In the genomic region with DNA sequence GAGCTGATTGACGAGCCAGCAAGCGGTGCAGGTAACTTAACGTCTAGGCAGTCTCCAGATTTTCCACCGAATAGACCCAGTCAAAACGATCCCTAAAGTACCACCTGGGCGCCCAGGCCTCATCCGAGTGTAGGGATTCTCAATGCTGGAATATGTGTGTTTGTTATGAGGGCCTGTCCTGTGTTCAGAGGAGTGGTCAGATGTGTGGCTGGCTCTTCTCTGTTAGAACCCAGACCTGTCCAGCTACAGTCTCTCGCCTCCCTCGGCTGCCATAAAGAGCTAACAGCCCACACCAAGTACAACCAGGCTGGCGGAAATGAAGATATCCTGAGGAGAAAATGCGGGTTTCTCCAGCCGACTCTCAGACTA, we compare ENCODE assay signal across 18 mouse cellular contexts. TPM values are rescaled to one million over a fixed set of nuclear protein-coding genes. Genes with fewer than 3 reads are reported as not detected.
DNase-seq lines count a peak whose midpoint lies in the region; ATAC-seq lines count a peak whose summit lies in the region.
"Had no signal": no experiment of that assay in that cellular context is flagged by ENCODE, and none has a peak within 500 bp of the region (broad histone marks: within the 10 kb centered on the region; RNA-seq: fewer than 3 reads in every experiment).

No protein-coding gene starts in this region.

- WGBS in forebrain, embryonic 13.5 days = 46% methylated on average over 12 of the region's 12 CpGs
- WGBS in forebrain, embryonic 16.5 days = 49% methylated on average over 12 of the region's 12 CpGs
- WGBS in limb, embryonic 13.5 days = 41% methylated on average over 12 of the region's 12 CpGs
- 44% methylated on average over 12 of the region's 12 CpGs for WGBS in neural tube, embryonic 15.5 days

- no peak for ATAC-seq in forebrain, embryonic 13.5 days
- no peak for ATAC-seq in forebrain, embryonic 16.5 days
- no peak for ATAC-seq in megakaryocyte, adult 5-6 weeks (ENCODE audit: poor library complexity, severe bottlenecking)
- ATAC-seq in limb, embryonic 13.5 days (ENCODE audit: low FRiP score, low read depth) = peak; percentile 29; the same call in 1 of the 2 replicates
- peak; percentile 55; the same call in 1 of the 2 replicates for ATAC-seq in neural tube, embryonic 15.5 days (ENCODE audit: low FRiP score)

- H3K27me3 ChIP-seq in forebrain, embryonic 13.5 days = no peaks in the 10 kb centered on the region
- H3K27me3 ChIP-seq in forebrain, embryonic 16.5 days (replicated peaks; ENCODE audit: control insufficient read depth, insufficient read depth, low read length) = no peaks in the 10 kb centered on the region
- peaks cover 59% of the 10 kb centered on the region for H3K27me3 ChIP-seq in megakaryocyte, embryonic 14.5 days (replicated peaks)
- H3K27me3 ChIP-seq in limb, embryonic 13.5 days = peaks cover 24% of the 10 kb centered on the region; the same call in 1 of the 2 replicates
- H3K27me3 ChIP-seq in neural tube, embryonic 15.5 days (replicated peaks) = no peaks in the 10 kb centered on the region

- no peak overlapping the region for H3K27ac ChIP-seq in forebrain, embryonic 13.5 days
- no peak overlapping the region for H3K27ac ChIP-seq in forebrain, embryonic 16.5 days (ENCODE audit: low read length)
- no peak overlapping the region for H3K27ac ChIP-seq in limb, embryonic 13.5 days
- no peak overlapping the region for H3K27ac ChIP-seq in neural tube, embryonic 15.5 days (replicated peaks)

- H3K9me3 ChIP-seq in forebrain, embryonic 13.5 days (replicated peaks) = no peaks in the 10 kb centered on the region
- H3K9me3 ChIP-seq in forebrain, embryonic 16.5 days (ENCODE audit: control insufficient read depth, low read length) = no peaks in the 10 kb centered on the region
- no peaks in the 10 kb centered on the region for H3K9me3 ChIP-seq in megakaryocyte, embryonic 14.5 days
- no peaks in the 10 kb centered on the region for H3K9me3 ChIP-seq in limb, embryonic 13.5 days
- H3K9me3 ChIP-seq in neural tube, embryonic 15.5 days (replicated peaks) = no peaks in the 10 kb centered on the region

- DNase-seq in MN1 (ENCODE audit: low spot score) = no peak
- no peak for DNase-seq in cerebellum, adult 8-10 months
- DNase-seq: heart, adult 11 months; right cerebral cortex, postnatal 25 days had no signal

- no peaks in the 10 kb centered on the region for H3K36me3 ChIP-seq in forebrain, embryonic 13.5 days (ENCODE audit: poor library complexity, severe bottlenecking)
- H3K36me3 ChIP-seq in forebrain, embryonic 16.5 days (ENCODE audit: control insufficient read depth, insufficient read depth) = no peaks in the 10 kb centered on the region
- H3K36me3 ChIP-seq in megakaryocyte, embryonic 14.5 days (replicated peaks; ENCODE audit: low read length) = no peaks in the 10 kb centered on the region
- H3K36me3 ChIP-seq in limb, embryonic 13.5 days = no peaks in the 10 kb centered on the region
- H3K36me3 ChIP-seq in neural tube, embryonic 15.5 days = no peaks in the 10 kb centered on the region

- H3K4me2 ChIP-seq in forebrain, embryonic 13.5 days = no peak overlapping the region
- no peak overlapping the region for H3K4me2 ChIP-seq in forebrain, embryonic 16.5 days (ENCODE audit: low read length)
- H3K4me2 ChIP-seq in limb, embryonic 13.5 days (replicated peaks) = 0 out of 2 replicates have a peak overlapping the region, but pooled peaks have one; percentile 38
- peak overlapping the region; percentile 23; the same call in 1 of the 2 replicates for H3K4me2 ChIP-seq in neural tube, embryonic 15.5 days
- H3K4me2 ChIP-seq: liver, embryonic 11.5 days had no signal

- H3K4me1 ChIP-seq in forebrain, embryonic 13.5 days = no peaks in the 10 kb centered on the region
- no peaks in the 10 kb centered on the region; the same call in 1 of the 2 replicates for H3K4me1 ChIP-seq in forebrain, embryonic 16.5 days (replicated peaks; ENCODE audit: control insufficient read depth, insufficient read depth, low read length)
- peaks cover 25% of the 10 kb centered on the region for H3K4me1 ChIP-seq in megakaryocyte, embryonic 14.5 days
- 0 out of 2 replicates have a peak, but pooled peaks cover 2% of the 10 kb centered on the region for H3K4me1 ChIP-seq in limb, embryonic 13.5 days
- H3K4me1 ChIP-seq in neural tube, embryonic 15.5 days = peaks cover 3% of the 10 kb centered on the region

- H3K9ac ChIP-seq in forebrain, embryonic 13.5 days = peak overlapping the region; percentile 23; the same call in 1 of the 2 replicates
- H3K9ac ChIP-seq in forebrain, embryonic 16.5 days (replicated peaks; ENCODE audit: low read depth, low read length) = no peak overlapping the region
- H3K9ac ChIP-seq in limb, embryonic 13.5 days = no peak overlapping the region
- H3K9ac ChIP-seq in neural tube, embryonic 15.5 days (replicated peaks) = peak overlapping the region; percentile 26; the same call in 1 of the 2 replicates

- no peak overlapping the region for H3K4me3 ChIP-seq in forebrain, embryonic 13.5 days
- H3K4me3 ChIP-seq in forebrain, embryonic 16.5 days (replicated peaks; ENCODE audit: low read length) = no peak overlapping the region
- H3K4me3 ChIP-seq in megakaryocyte, embryonic 14.5 days (replicated peaks) = peak overlapping the region; percentile 53
- H3K4me3 ChIP-seq in limb, embryonic 13.5 days = no peak overlapping the region
- no peak overlapping the region for H3K4me3 ChIP-seq in neural tube, embryonic 15.5 days (replicated peaks)

RNA-seq across cellular contexts. Expression of gene Ccdc86, which starts 10.9 kb away (rescaled TPM):
- 21.2 and 22.9 TPM in 2 replicates for polyA plus RNA-seq in forebrain, embryonic 13.5 days (2015; fragmentation: Nextera tagmentation; extraction: Ambion mirVana)
- polyA plus RNA-seq in forebrain, embryonic 16.5 days (2015; fragmentation: Nextera tagmentation; extraction: Ambion mirVana) = 18.8 TPM in 2 replicates
- 25.4 and 33.6 TPM in 2 replicates for polyA plus RNA-seq in megakaryocyte, embryonic 14.5 days (2012; ENCODE audit: insufficient read depth, low replicate concordance)
- total RNA-seq in megakaryocyte, adult 5-6 weeks (2015) = 11.1 and 11.3 TPM in 2 replicates
- total RNA-seq in megakaryocyte, adult 5-6 weeks (2017) = 10.8 and 16.7 TPM in 2 replicates
- polyA plus RNA-seq in limb, embryonic 13.5 days (2015; fragmentation: Nextera tagmentation; extraction: Ambion mirVana) = 29.7 and 30.4 TPM in 2 replicates
- polyA plus RNA-seq in neural tube, embryonic 15.5 days (2015; fragmentation: Nextera tagmentation; extraction: Ambion mirVana) = 12.7 and 16.9 TPM in 2 replicates

RNA-seq across cellular contexts. Expression of gene Ms4a10, which starts 14.5 kb away (rescaled TPM):
- not detected in 2 replicates for polyA plus RNA-seq in forebrain, embryonic 13.5 days (2015; fragmentation: Nextera tagmentation; extraction: Ambion mirVana)
- polyA plus RNA-seq in forebrain, embryonic 16.5 days (2015; fragmentation: Nextera tagmentation; extraction: Ambion mirVana) = not detected in 2 replicates
- polyA plus RNA-seq in megakaryocyte, embryonic 14.5 days (2012; ENCODE audit: insufficient read depth, low replicate concordance) = not detected in 2 replicates
- not detected in 2 replicates for total RNA-seq in megakaryocyte, adult 5-6 weeks (2015)
- not detected in 2 replicates for total RNA-seq in megakaryocyte, adult 5-6 weeks (2017)
- 0.38 TPM in 1 of 2 replicates, not detected in the other for polyA plus RNA-seq in limb, embryonic 13.5 days (2015; fragmentation: Nextera tagmentation; extraction: Ambion mirVana)
- polyA plus RNA-seq in neural tube, embryonic 15.5 days (2015; fragmentation: Nextera tagmentation; extraction: Ambion mirVana) = 1.0 TPM in 1 of 2 replicates, not detected in the other
- total RNA-seq: gastrocnemius, adult 18-20 months; heart, postnatal 14 days; left cerebral cortex, adult 8-10 months had no signal
- polyA plus RNA-seq: brain, embryonic 14.5 days; kidney, adult 2 months; liver, embryonic 11.5 days; stomach, embryonic 14.5 days had no signal

RNA-seq across cellular contexts. Expression of gene Ptgdr2, which starts 23.0 kb away (rescaled TPM):
- 0.06 and 0.17 TPM in 2 replicates for polyA plus RNA-seq in forebrain, embryonic 13.5 days (2015; fragmentation: Nextera tagmentation; extraction: Ambion mirVana)
- polyA plus RNA-seq in forebrain, embryonic 16.5 days (2015; fragmentation: Nextera tagmentation; extraction: Ambion mirVana) = 0.12 and 0.13 TPM in 2 replicates
- polyA plus RNA-seq in megakaryocyte, embryonic 14.5 days (2012; ENCODE audit: insufficient read depth, low replicate concordance) = not detected in 2 replicates
- total RNA-seq in megakaryocyte, adult 5-6 weeks (2015) = 0.21 TPM in 1 of 2 replicates, not detected in the other
- 0.07 and 0.20 TPM in 2 replicates for total RNA-seq in megakaryocyte, adult 5-6 weeks (2017)
- 0.10 TPM in 1 of 2 replicates, not detected in the other for polyA plus RNA-seq in limb, embryonic 13.5 days (2015; fragmentation: Nextera tagmentation; extraction: Ambion mirVana)
- 0.19 TPM in 1 of 2 replicates, not detected in the other for polyA plus RNA-seq in neural tube, embryonic 15.5 days (2015; fragmentation: Nextera tagmentation; extraction: Ambion mirVana)
- total RNA-seq: gastrocnemius, adult 18-20 months had no signal
- polyA plus RNA-seq: liver, embryonic 11.5 days; stomach, embryonic 14.5 days had no signal

RNA-seq across cellular contexts. Expression of gene Ms4a15, which starts 33.1 kb away (rescaled TPM):
- polyA plus RNA-seq in forebrain, embryonic 13.5 days (2015; fragmentation: Nextera tagmentation; extraction: Ambion mirVana) = not detected in 2 replicates
- 0.51 and 0.87 TPM in 2 replicates for polyA plus RNA-seq in forebrain, embryonic 16.5 days (2015; fragmentation: Nextera tagmentation; extraction: Ambion mirVana)
- not detected in 2 replicates for polyA plus RNA-seq in megakaryocyte, embryonic 14.5 days (2012; ENCODE audit: insufficient read depth, low replicate concordance)
- total RNA-seq in megakaryocyte, adult 5-6 weeks (2015) = not detected in 2 replicates
- not detected in 2 replicates for total RNA-seq in megakaryocyte, adult 5-6 weeks (2017)
- polyA plus RNA-seq in limb, embryonic 13.5 days (2015; fragmentation: Nextera tagmentation; extraction: Ambion mirVana) = not detected in 2 replicates
- polyA plus RNA-seq in neural tube, embryonic 15.5 days (2015; fragmentation: Nextera tagmentation; extraction: Ambion mirVana) = not detected in 2 replicates
- total RNA-seq: adrenal gland, adult 2 months; gastrocnemius, adult 18-20 months; heart, postnatal 14 days had no signal
- polyA plus RNA-seq: adrenal gland, adult 2 months; brain, embryonic 14.5 days; kidney, adult 2 months; liver, embryonic 11.5 days; stomach, embryonic 14.5 days had no signal

RNA-seq across cellular contexts. Expression of gene Zp1, which starts 39.5 kb away (rescaled TPM):
- not detected in 2 replicates for polyA plus RNA-seq in forebrain, embryonic 13.5 days (2015; fragmentation: Nextera tagmentation; extraction: Ambion mirVana)
- 0.16 and 0.56 TPM in 2 replicates for polyA plus RNA-seq in forebrain, embryonic 16.5 days (2015; fragmentation: Nextera tagmentation; extraction: Ambion mirVana)
- polyA plus RNA-seq in megakaryocyte, embryonic 14.5 days (2012; ENCODE audit: insufficient read depth, low replicate concordance) = not detected in 2 replicates
- total RNA-seq in megakaryocyte, adult 5-6 weeks (2015) = not detected in 2 replicates
- total RNA-seq in megakaryocyte, adult 5-6 weeks (2017) = not detected in 2 replicates
- polyA plus RNA-seq in limb, embryonic 13.5 days (2015; fragmentation: Nextera tagmentation; extraction: Ambion mirVana) = not detected in 2 replicates
- 0.18 and 0.44 TPM in 2 replicates for polyA plus RNA-seq in neural tube, embryonic 15.5 days (2015; fragmentation: Nextera tagmentation; extraction: Ambion mirVana)
- total RNA-seq: adrenal gland, adult 2 months; gastrocnemius, adult 18-20 months; heart, postnatal 14 days had no signal
- polyA plus RNA-seq: adrenal gland, adult 2 months; kidney, adult 2 months; liver, embryonic 11.5 days; stomach, embryonic 14.5 days had no signal

Comparison
In these comparisons a context has a peak if more than half of its experiments do, and no peak if none do; other contexts are left out.
1. H3K9ac ChIP-seq: peak in forebrain, embryonic 13.5 days (single experiment) and neural tube, embryonic 15.5 days (single experiment); none in forebrain, embryonic 16.5 days (single experiment) and limb, embryonic 13.5 days (single experiment).
2. ATAC-seq: peak in limb, embryonic 13.5 days (single experiment) and neural tube, embryonic 15.5 days (single experiment); none in forebrain, embryonic 13.5 days (single experiment), forebrain, embryonic 16.5 days (single experiment) and megakaryocyte, adult 5-6 weeks (single experiment).
3. H3K4me2 ChIP-seq: peak in limb, embryonic 13.5 days (single experiment) and neural tube, embryonic 15.5 days (single experiment); none in forebrain, embryonic 13.5 days (single experiment) and forebrain, embryonic 16.5 days (single experiment).